Mouse (Mus musculus) embryonic stem cell, embryonic (primary cell): ENCODE measurements around the gene Rxfp4.

Source experiments
- CTCF ChIA-PET, 4 experiments: fragments of 300-600 bp in 2 of 4; fragments of 350-600 bp in 2 of 4; sonication (Branson Sonifier 250); formaldehyde crosslinking; loops; one replicate each; lab custom pipeline; 2022; ENCODE audit warnings: inconsistent platforms in 2 of 4; lab: Charles Lee
- POLR2A ChIA-PET, 4 experiments: fragments of 300-600 bp in 2 of 4; fragments of 350-600 bp in 2 of 4; sonication (Branson Sonifier 250); formaldehyde crosslinking; loops; one replicate each; lab custom pipeline; 2022; ENCODE audit warnings: antibody characterized with exemption in 4 of 4, inconsistent platforms in 1 of 4; lab: Charles Lee

Gene Rxfp4

GRCm38 (mm10) chr3:88615902-88616391, 37.0 kb downstream of the Rxfp4 start:
- ChIA-PET POLR2A (interaction anchor here (0.6 to 4.2 kb wide), 59 partner anchors 8 to 668 kb away, joined by 3 to 43 read pairs (median 5); partner anchors contain the start of genes Arhgef2 (in 2 of the 4), Lamtor2 (in 2 of the 4), Smg5 (in 2 of the 4) and Tmem79 (in 2 of the 4)), CTCF (interaction anchor here (0.5 to 2.7 kb wide), 15 partner anchors 9 to 840 kb away, joined by 3 to 15 read pairs (median 4); partner anchors contain the start of gene Lamtor2 (in 1 of the 4))

DNA sequence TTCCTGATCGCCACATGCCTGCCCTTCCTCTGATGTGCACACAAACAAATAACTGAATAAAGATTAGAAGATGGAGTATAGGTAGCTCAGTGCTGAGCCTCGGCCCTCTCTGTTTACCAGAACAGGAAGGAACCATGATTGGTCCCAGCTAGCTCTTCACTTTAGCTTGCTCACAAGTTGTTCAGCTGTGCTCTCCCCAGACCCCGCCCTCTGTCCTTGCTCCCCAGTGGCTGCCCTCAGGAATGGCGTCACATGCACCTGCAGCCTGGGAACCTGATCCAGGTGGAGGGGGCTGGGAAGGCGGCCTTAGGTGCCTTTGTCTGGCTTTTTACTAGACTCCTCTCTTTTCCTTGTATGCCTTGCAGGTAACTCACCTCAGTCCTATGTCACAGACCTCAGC, 37.8 kb downstream of the Rxfp4 start:
- CTCF ChIA-PET = interaction anchor here in 3 of 4 experiments (0.5 to 2.7 kb wide), 14 partner anchors 8 to 110 kb away, joined by 3 to 15 read pairs (median 4); partner anchors contain the start of gene Lamtor2 (in 1 of the 3)
- POLR2A ChIA-PET = interaction anchor here in 3 of 4 experiments (0.6 to 4.2 kb wide), 54 partner anchors 8 to 502 kb away, joined by 3 to 43 read pairs (median 5); partner anchors contain the start of genes Arhgef2 (in 2 of the 3), Lamtor2 (in 2 of the 3), Ssr2 (in 2 of the 3) and Ubqln4 (in 2 of the 3)

DNA sequence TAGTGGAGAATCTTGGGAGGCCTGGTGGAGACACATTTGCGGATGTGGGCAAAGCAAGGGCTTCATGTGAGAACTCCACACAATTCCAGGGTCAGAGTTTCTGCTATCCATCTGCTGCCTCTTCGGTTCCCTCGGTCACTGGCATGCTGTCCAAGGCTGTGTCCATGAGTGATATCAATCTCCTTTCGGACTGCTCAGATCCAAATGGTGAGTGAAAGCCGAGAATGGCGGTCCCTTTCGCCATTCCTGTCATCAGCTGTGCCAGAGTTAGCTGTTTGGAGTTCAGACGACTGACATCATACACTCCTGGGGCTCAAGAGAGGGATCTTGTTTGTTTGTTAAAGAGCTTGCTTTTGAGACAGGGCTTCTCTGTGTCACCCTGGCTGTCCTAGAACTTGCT, 38.5 kb downstream of the Rxfp4 start:
- CTCF ChIA-PET = interaction anchor here in 3 of 4 experiments (0.6 to 2.4 kb wide), 7 partner anchors 9 to 63 kb away, joined by 3 to 14 read pairs (median 4); partner anchors contain the start of gene Lamtor2 (in 1 of the 3)

DNA sequence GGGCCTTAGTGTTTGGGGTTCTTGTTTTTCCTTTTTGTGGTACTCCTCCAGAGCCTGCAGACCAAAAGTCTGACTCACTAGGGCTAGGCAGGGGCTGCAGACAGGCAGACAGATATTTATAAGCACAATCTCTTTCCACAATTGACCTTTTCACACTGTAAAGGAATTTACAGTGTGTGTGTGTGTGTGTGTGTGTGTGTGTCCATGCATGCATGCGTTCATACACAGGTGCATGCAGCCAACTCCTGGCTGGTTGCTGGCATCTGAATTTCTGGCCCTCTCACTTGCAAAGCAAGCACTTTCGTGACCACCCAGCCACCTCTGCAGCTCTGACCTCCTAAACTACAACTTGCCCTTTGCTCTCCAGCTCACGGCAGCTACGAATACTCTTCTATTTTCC, 43.9 kb downstream of the Rxfp4 start:
- CTCF ChIA-PET = interaction anchor here in 1 of 4 experiments (0.5 to 2.2 kb wide), 2 partner anchors 20 to 23 kb away, joined by 7 to 11 read pairs; no protein-coding TSS in a partner anchor
- POLR2A ChIA-PET = interaction anchor here in 3 of 4 experiments (0.6 to 7.6 kb wide), 10 partner anchors 12 to 55 kb away, joined by 3 to 97 read pairs (median 22); partner anchors contain the start of gene Ssr2 (in 1 of the 3)

More for the DNA sequence above, 38.5 kb downstream of the Rxfp4 start:
- POLR2A ChIA-PET = interaction anchor here in 3 of 4 experiments (0.6 to 4.8 kb wide), 37 partner anchors 7 to 502 kb away, joined by 3 to 43 read pairs (median 6); partner anchors contain the start of genes Arhgef2 (in 2 of the 3), Lamtor2 (in 2 of the 3), Ubqln4 (in 2 of the 3) and Cct3 (in 1 of the 3)

- POLR2A ChIA-PET = interaction anchor here (0.6 to 7.6 kb wide), 88 partner anchors 8 to 557 kb away, joined by 3 to 97 read pairs (median 5); partner anchors contain the start of genes Khdc4 (in 3 of the 4), Ssr2 (in 3 of the 4), Pmf1 (in 2 of the 4) and Ubqln4 (in 2 of the 4)
- CTCF ChIA-PET = interaction anchor here (0.5 to 3.1 kb wide), 62 partner anchors 9 to 842 kb away, joined by 3 to 22 read pairs (median 4); partner anchors contain the start of genes Khdc4 (in 2 of the 4), Hcn3 (in 1 of the 4), Lamtor2 (in 1 of the 4) and Rit1 (in 1 of the 4)
Observed at GRCm38 (mm10) chr3:88607758-88608138, 45.2 kb downstream of the Rxfp4 start.

DNA sequence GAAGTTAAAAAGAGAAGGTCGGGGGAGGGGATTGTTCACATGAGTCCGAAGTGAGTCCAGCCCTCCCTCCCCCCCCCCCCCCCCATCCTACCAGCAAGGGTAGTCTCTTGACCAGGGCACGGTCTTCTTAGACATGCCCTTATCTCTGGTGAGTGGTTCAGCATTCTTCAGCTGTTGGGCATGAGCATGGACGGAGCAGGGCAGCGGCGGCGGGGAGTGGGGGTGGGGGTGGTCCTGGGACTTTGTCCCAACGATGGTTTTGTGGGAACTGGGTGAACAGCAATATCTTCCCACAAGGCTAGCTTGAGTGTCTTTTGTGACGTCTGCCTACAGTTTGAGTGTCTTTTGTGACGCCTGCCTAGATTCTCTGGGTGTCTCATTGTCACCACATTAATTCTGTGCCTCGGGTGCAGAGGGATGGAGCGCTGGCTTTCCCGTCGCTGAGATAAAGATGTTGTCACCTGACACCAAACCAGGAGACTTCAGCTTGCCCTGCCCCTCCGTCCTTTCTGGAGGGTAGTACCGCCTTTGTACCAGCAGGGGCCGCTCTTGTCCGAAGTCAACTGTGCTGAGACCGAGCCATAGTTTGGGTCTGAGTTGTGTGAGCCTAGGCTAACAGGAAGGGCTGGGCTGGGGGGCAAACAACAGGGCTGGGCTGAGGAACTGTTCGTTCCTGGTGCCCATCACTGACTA, 45.7 kb downstream of the Rxfp4 start:
- POLR2A ChIA-PET = interaction anchor here (0.5 to 7.6 kb wide), 105 partner anchors 8 to 563 kb away, joined by 3 to 97 read pairs (median 4); partner anchors contain the start of genes Khdc4 (in 3 of the 4), Ssr2 (in 3 of the 4), Pmf1 (in 2 of the 4) and Rit1 (in 2 of the 4)
- CTCF ChIA-PET = interaction anchor here (0.5 to 3.1 kb wide), 79 partner anchors 8 to 1848 kb away, joined by 3 to 22 read pairs (median 4); partner anchors contain the start of genes Khdc4 (in 2 of the 4), Hcn3 (in 1 of the 4), Lamtor2 (in 1 of the 4) and Ssr2 (in 1 of the 4)

- ChIA-PET POLR2A (interaction anchor here in 3 of 4 experiments (0.9 to 7.6 kb wide), 22 partner anchors 9 to 92 kb away, joined by 3 to 97 read pairs (median 17); partner anchors contain the start of genes Ssr2 (in 2 of the 3) and Ubqln4 (in 1 of the 3)), CTCF (interaction anchor here in 2 of 4 experiments (0.6 to 4.3 kb wide), 7 partner anchors 11 to 79 kb away, joined by 3 to 40 read pairs (median 15); no protein-coding TSS in a partner anchor)
Observed at GRCm38 (mm10) chr3:88605666-88606065, 47.3 kb downstream of the Rxfp4 start, which contains the start of gene Arhgef2. Gene Arhgef2 (plus strand): TSS chr3:88605966.

DNA sequence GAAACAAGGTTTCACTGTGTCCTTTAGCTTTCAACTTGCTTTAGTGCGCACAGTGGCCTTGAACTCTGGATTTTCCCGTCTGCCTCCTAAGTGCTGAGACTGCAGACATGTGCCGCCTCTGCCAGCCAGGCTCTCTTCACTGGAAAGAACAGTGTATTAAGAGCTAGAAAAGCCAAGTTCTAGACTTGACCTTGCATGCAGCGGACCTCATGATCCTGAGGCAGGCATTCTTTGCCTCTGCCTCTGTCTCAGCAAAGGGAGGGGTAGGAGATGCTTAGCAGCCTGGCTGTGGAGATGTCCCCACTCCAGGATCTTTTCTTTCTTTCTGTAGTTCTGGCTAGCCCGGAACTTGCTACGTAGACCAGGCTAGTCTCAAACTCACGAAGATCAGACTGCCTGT, 48.1 kb downstream of the Rxfp4 start:
- ChIA-PET CTCF (interaction anchor here in 2 of 4 experiments (0.7 to 4.3 kb wide), 7 partner anchors 13 to 65 kb away, joined by 3 to 40 read pairs (median 5); no protein-coding TSS in a partner anchor), POLR2A (interaction anchor here in 3 of 4 experiments (0.6 to 7.6 kb wide), 20 partner anchors 8 to 159 kb away, joined by 3 to 97 read pairs (median 13); partner anchors contain the start of gene Ssr2 (in 2 of the 3))

DNA sequence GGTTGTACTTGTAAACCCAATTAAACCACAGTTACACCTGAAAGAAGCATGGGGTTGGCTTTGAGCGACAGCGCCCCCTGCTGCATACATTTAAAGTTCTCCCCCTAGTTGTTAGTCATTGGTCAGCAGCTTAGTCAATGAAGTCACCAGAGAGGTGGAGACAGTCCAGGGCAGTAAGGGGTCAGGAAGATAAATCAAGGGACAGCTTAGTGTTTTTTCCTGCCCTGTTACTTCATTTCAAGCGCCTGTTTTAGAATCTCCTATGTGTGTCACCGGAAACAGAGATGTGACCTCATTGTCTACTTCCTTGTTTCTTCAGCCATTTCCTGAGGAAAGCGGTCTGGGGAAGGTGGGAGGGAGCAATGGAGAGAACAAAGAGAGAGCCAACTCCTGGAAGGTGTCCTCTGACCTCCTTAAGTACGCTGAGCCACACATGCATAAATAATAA, 49.2 kb downstream of the Rxfp4 start:
- ChIA-PET POLR2A (interaction anchor here in 3 of 4 experiments (0.6 to 7.6 kb wide), 47 partner anchors 11 to 694 kb away, joined by 3 to 97 read pairs (median 4); partner anchors contain the start of genes Ssr2 (in 3 of the 3), Lamtor2 (in 1 of the 3), Rab25 (in 1 of the 3) and Smg5 (in 1 of the 3)), CTCF (interaction anchor here (0.5 to 4.3 kb wide), 50 partner anchors 8 to 602 kb away, joined by 3 to 40 read pairs (median 4); partner anchors contain the start of genes Lmna (in 1 of the 4), Pmf1 (in 1 of the 4), Smg5 (in 1 of the 4) and Ssr2 (in 1 of the 4))

- ChIA-PET CTCF (interaction anchor here in 2 of 4 experiments (1.1 to 4.3 kb wide), 6 partner anchors 10 to 77 kb away, joined by 4 to 40 read pairs (median 8); no protein-coding TSS in a partner anchor), POLR2A (interaction anchor here in 3 of 4 experiments (0.6 to 7.6 kb wide), 13 partner anchors 10 to 48 kb away, joined by 3 to 97 read pairs (median 18); partner anchors contain the start of gene Ssr2 (in 1 of the 3))
Observed at GRCm38 (mm10) chr3:88602466-88602865, 50.5 kb downstream of the Rxfp4 start.
